Mouse (Mus musculus) stomach, embryonic 15.5 days (tissue): ENCODE results near the gene Spats1. TPM values are rescaled to one million over a fixed set of nuclear protein-coding genes. Genes with fewer than 3 reads are reported as not detected.
A peak's percentile ranks its signal among the peaks of the same experiment; 100 is the strongest.

Experiments used
- ATAC-seq: fragments of 200-750 bp; cut with Nextera tagmentation; 2 replicates; pipeline ENCODE4 v1.8.0; 2017; ENCODE audit warnings: low read depth, moderate number of reproducible peaks, moderate TSS enrichment; ENCODE audit not compliant: insufficient read depth, low FRiP score
- H3K27ac ChIP-seq: fragments of 300-500 bp; sonication (generic); 2 replicates; pipeline ENCODE4 v1.5.1; 2015; ENCODE audit warnings: mild to moderate bottlenecking, inconsistent platforms
- H3K27me3 ChIP-seq: fragments of 300-500 bp; sonication (generic); replicated peaks from 2 replicates; pipeline ENCODE4 v1.6.1; 2015; ENCODE audit warnings: inconsistent platforms
- H3K36me3 ChIP-seq: fragments of 300-500 bp; sonication (generic); 2 replicates; pipeline ENCODE4 v1.6.1; 2015; ENCODE audit warnings: inconsistent platforms
- H3K4me1 ChIP-seq: fragments of 300-500 bp; sonication (generic); 2 replicates; pipeline ENCODE4 v1.6.1; 2015; ENCODE audit warnings: inconsistent platforms
- H3K4me2 ChIP-seq: fragments of 300-500 bp; sonication (generic); 2 replicates; pipeline ENCODE4 v1.6.1; 2015; ENCODE audit warnings: mild to moderate bottlenecking, inconsistent platforms
- H3K4me3 ChIP-seq: fragments of 300-500 bp; sonication (generic); replicated peaks from 2 replicates; pipeline ENCODE4 v1.5.1; 2015; ENCODE audit warnings: inconsistent platforms
- H3K9ac ChIP-seq: fragments of 300-500 bp; sonication (generic); 2 replicates; pipeline ENCODE4 v1.6.1; 2015; ENCODE audit warnings: inconsistent platforms
- H3K9me3 ChIP-seq: fragments of 300-500 bp; sonication (generic); 2 replicates; pipeline ENCODE4 v1.6.1; 2016; ENCODE audit warnings: inconsistent platforms
- WGBS: fragments of 180-500 bp; shearing (Covaris S2); methylation state at CpG from one replicate; pipeline ENCODE4 v1.1.7; 2015; 5-methylcytosine and 5-hydroxymethylcytosine counted together
- polyA plus RNA-seq: library from polyadenylated mRNA; unstranded; fragments of >200 nt; fragmentation: Nextera tagmentation; extraction: Ambion mirVana; gene quantifications from 2 replicates; pipeline ENCODE4 v1.2.1, GENCODE M21; 2015

Spats1 gene
- polyA plus RNA-seq, result 0.15 and 0.30 TPM in 2 replicates

GRCm38 (mm10) chr17:45474669-45475465 lies at the start of gene Spats1:
Gene Spats1, minus strand, starts transcription at chr17:45475415.
- no peak within 1 kb of the TSS for H3K9ac ChIP-seq

GRCm38 (mm10) chr17:45524961-45525360 lies 49.7 kb upstream of the Spats1 start:
- no peak for ATAC-seq
- Histone ChIP-seq H3K27ac (no peak overlapping the region), H3K4me2 (no peak overlapping the region), H3K9ac (no peak overlapping the region), H3K27me3 (peaks cover 10% of the 10 kb centered on the region), H3K9me3 (no peaks in the 10 kb centered on the region), H3K36me3 (peaks cover 4% of the 10 kb centered on the region; the same call in 1 of the 2 replicates), H3K4me1 (peaks cover 12% of the 10 kb centered on the region; the same call in 1 of the 2 replicates), H3K4me3 (no peak overlapping the region)
- WGBS, result 58% methylated on average over 4 of the region's 4 CpGs

More at GRCm38 (mm10) chr17:45474669-45475465, at the start of gene Spats1:
- H3K4me3 ChIP-seq, result peak within 1 kb of the TSS; percentile 37
- H3K4me2 ChIP-seq, result peak within 1 kb of the TSS; percentile 65
- peak; percentile 22; the same call in 1 of the 2 replicates for ATAC-seq
- WGBS, result 5% methylated on average over 30 of the region's 30 CpGs
- no peaks in the 10 kb centered on the region for H3K36me3 ChIP-seq
- H3K9me3 ChIP-seq, result no peaks in the 10 kb centered on the region
- 0 out of 2 replicates have a peak, but pooled peaks cover 7% of the 10 kb centered on the region for H3K4me1 ChIP-seq
- H3K27ac ChIP-seq, result no peak within 1 kb of the TSS
- peaks cover 17% of the 10 kb centered on the region; the same call in 1 of the 2 replicates for H3K27me3 ChIP-seq

- H3K27ac ChIP-seq, result no peak within 1 kb of the TSS
- peak; percentile 66 for ATAC-seq
- peak within 1 kb of the TSS; percentile 68 for H3K4me2 ChIP-seq
- under 1% methylated on average over 21 of the region's 21 CpGs for WGBS
- H3K4me3 ChIP-seq, result peak within 1 kb of the TSS; percentile 35
- H3K36me3 ChIP-seq, result peaks cover 4% of the 10 kb centered on the region; the same call in 1 of the 2 replicates
- peaks cover 3% of the 10 kb centered on the region; the same call in 1 of the 2 replicates for H3K27me3 ChIP-seq
- H3K4me1 ChIP-seq, result peaks cover 12% of the 10 kb centered on the region; the same call in 1 of the 2 replicates
- H3K9ac ChIP-seq, result no peak within 1 kb of the TSS
- H3K9me3 ChIP-seq, result no peaks in the 10 kb centered on the region
These were observed 48.0 kb upstream of the Spats1 start, which contains the start of gene Tcte1 for GRCm38 (mm10) chr17:45523263-45523662. Gene Tcte1, plus strand, starts transcription at chr17:45523434.

- Histone ChIP-seq H3K27me3 (no peaks in the 10 kb centered on the region), H3K4me3 (no peak overlapping the region), H3K9me3 (no peaks in the 10 kb centered on the region), H3K27ac (no peak overlapping the region), H3K4me2 (no peak overlapping the region), H3K9ac (no peak overlapping the region), H3K4me1 (peaks cover 12% of the 10 kb centered on the region; the same call in 1 of the 2 replicates), H3K36me3 (peaks cover 4% of the 10 kb centered on the region; the same call in 1 of the 2 replicates)
- no peak for ATAC-seq
- WGBS, result 79% methylated on average over 11 of the region's 11 CpGs
These were observed 44.9 kb upstream of the Spats1 start for GRCm38 (mm10) chr17:45520136-45520535.

GRCm38 (mm10) chr17:45518766-45519475 lies 43.7 kb upstream of the Spats1 start:
- Histone ChIP-seq H3K36me3 (peaks cover 4% of the 10 kb centered on the region; the same call in 1 of the 2 replicates), H3K27me3 (no peaks in the 10 kb centered on the region), H3K27ac (no peak overlapping the region), H3K4me1 (peaks cover 12% of the 10 kb centered on the region; the same call in 1 of the 2 replicates), H3K4me2 (no peak overlapping the region), H3K9ac (no peak overlapping the region), H3K4me3 (no peak overlapping the region), H3K9me3 (no peaks in the 10 kb centered on the region)
- 75% methylated on average over 12 of the region's 12 CpGs for WGBS
- ATAC-seq, result no peak

GRCm38 (mm10) chr17:45517549-45518215 lies 42.5 kb upstream of the Spats1 start:
- H3K4me2 ChIP-seq, result no peak overlapping the region
- no peaks in the 10 kb centered on the region for H3K27me3 ChIP-seq
- 0 out of 2 replicates have a peak, but pooled peaks cover 4% of the 10 kb centered on the region for H3K4me1 ChIP-seq
- no peak for ATAC-seq
- H3K9me3 ChIP-seq, result no peaks in the 10 kb centered on the region
- 86% methylated on average over 28 of the region's 28 CpGs for WGBS
- H3K36me3 ChIP-seq, result peaks cover 4% of the 10 kb centered on the region; the same call in 1 of the 2 replicates
- H3K27ac ChIP-seq, result no peak overlapping the region
- H3K4me3 ChIP-seq, result no peak overlapping the region
- H3K9ac ChIP-seq, result no peak overlapping the region

GRCm38 (mm10) chr17:45517135-45517534 lies 41.9 kb upstream of the Spats1 start:
- Histone ChIP-seq H3K36me3 (peaks cover 4% of the 10 kb centered on the region; the same call in 1 of the 2 replicates), H3K4me2 (no peak overlapping the region), H3K4me3 (no peak overlapping the region), H3K4me1 (0 out of 2 replicates have a peak, but pooled peaks cover 2% of the 10 kb centered on the region), H3K9ac (no peak overlapping the region), H3K9me3 (no peaks in the 10 kb centered on the region), H3K27ac (no peak overlapping the region), H3K27me3 (no peaks in the 10 kb centered on the region)
- ATAC-seq, result no peak
- WGBS, result 91% methylated on average over 21 of the region's 21 CpGs

GRCm38 (mm10) chr17:45516488-45516887 lies 41.3 kb upstream of the Spats1 start:
- no peak overlapping the region for H3K4me2 ChIP-seq
- WGBS, result 49% methylated on average over 8 of the region's 8 CpGs
- H3K9me3 ChIP-seq, result no peaks in the 10 kb centered on the region
- H3K27ac ChIP-seq, result no peak overlapping the region
- H3K9ac ChIP-seq, result no peak overlapping the region
- H3K4me3 ChIP-seq, result no peak overlapping the region
- no peaks in the 10 kb centered on the region for H3K4me1 ChIP-seq
- H3K36me3 ChIP-seq, result peaks cover 4% of the 10 kb centered on the region; the same call in 1 of the 2 replicates
- no peak for ATAC-seq
- no peaks in the 10 kb centered on the region for H3K27me3 ChIP-seq

- no peak overlapping the region for H3K4me3 ChIP-seq
- peaks cover 4% of the 10 kb centered on the region; the same call in 1 of the 2 replicates for H3K36me3 ChIP-seq
- H3K9me3 ChIP-seq, result no peaks in the 10 kb centered on the region
- H3K4me2 ChIP-seq, result no peak overlapping the region
- H3K9ac ChIP-seq, result no peak overlapping the region
- H3K4me1 ChIP-seq, result no peaks in the 10 kb centered on the region
- no peak overlapping the region for H3K27ac ChIP-seq
- H3K27me3 ChIP-seq, result no peaks in the 10 kb centered on the region
- WGBS, result 78% methylated on average over 10 of the region's 10 CpGs
- no peak for ATAC-seq
These were observed 40.6 kb upstream of the Spats1 start for GRCm38 (mm10) chr17:45515806-45516205.

GRCm38 (mm10) chr17:45515204-45515726 lies 40.0 kb upstream of the Spats1 start:
- no peak overlapping the region for H3K4me3 ChIP-seq
- no peaks in the 10 kb centered on the region for H3K4me1 ChIP-seq
- no peaks in the 10 kb centered on the region for H3K27me3 ChIP-seq
- no peak overlapping the region for H3K9ac ChIP-seq
- H3K4me2 ChIP-seq, result no peak overlapping the region
- H3K27ac ChIP-seq, result no peak overlapping the region
- no peak; the same call in 1 of the 2 replicates for ATAC-seq
- H3K9me3 ChIP-seq, result no peaks in the 10 kb centered on the region
- H3K36me3 ChIP-seq, result no peaks in the 10 kb centered on the region; the same call in 1 of the 2 replicates
- 48% methylated on average over 15 of the region's 15 CpGs for WGBS

GRCm38 (mm10) chr17:45511757-45512156 lies 36.5 kb upstream of the Spats1 start:
- no peak overlapping the region for H3K4me2 ChIP-seq
- no peak overlapping the region for H3K4me3 ChIP-seq
- no peak for ATAC-seq
- H3K4me1 ChIP-seq, result peaks cover 4% of the 10 kb centered on the region
- H3K27me3 ChIP-seq, result no peaks in the 10 kb centered on the region
- H3K9me3 ChIP-seq, result no peaks in the 10 kb centered on the region
- no peak overlapping the region for H3K27ac ChIP-seq
- no peak overlapping the region for H3K9ac ChIP-seq
- H3K36me3 ChIP-seq, result peaks cover 5% of the 10 kb centered on the region; the same call in 1 of the 2 replicates
- 94% methylated on average over 4 of the region's 4 CpGs for WGBS
